Mouse (Mus musculus): ENCODE measurements around the gene Tti1.

- no peak for TF ChIP-seq CTCF (IDR thresholded peaks at IDR 0.05; ENCODE audit: control insufficient read depth, insufficient read depth, low read length)
- TF ChIP-seq POLR2A (IDR thresholded peaks at IDR 0.05; ENCODE audit: borderline replicate concordance, control insufficient read depth, low read depth, low read length), result no peak
Observed at GRCm38 (mm10) chr2:157936676-157937075, 91.6 kb downstream of the Tti1 start.

All from bone marrow, adult 2 months (tissue).